In the genomic region with DNA sequence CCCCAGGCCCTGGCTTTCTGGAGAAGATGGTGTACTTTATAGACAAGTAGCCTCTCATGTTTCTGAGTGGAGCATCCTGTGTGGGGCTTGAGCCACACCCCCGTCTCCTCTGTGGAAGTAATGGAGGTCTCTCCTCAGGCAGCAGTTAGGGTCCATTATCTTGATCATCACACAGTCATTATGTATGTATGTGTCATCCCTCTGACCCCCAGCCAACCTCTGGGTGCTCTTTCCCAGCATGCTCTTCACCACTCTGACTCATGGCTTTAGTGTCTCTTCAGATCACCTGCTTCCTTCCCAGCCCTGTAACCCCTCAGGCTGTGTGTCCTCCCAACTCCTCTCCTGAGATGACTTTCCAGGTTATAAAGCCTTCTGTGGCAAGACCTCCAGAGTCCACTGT, we compare ENCODE assay signal across 14 mouse cellular contexts. TPM values are rescaled to one million over a fixed set of nuclear protein-coding genes. Genes with fewer than 3 reads are reported as not detected.
"Had no signal": no experiment of that assay in that cellular context is flagged by ENCODE, and none has a peak within 500 bp of the region (broad histone marks: within the 10 kb centered on the region; RNA-seq: fewer than 3 reads in every experiment).

No protein-coding gene starts in this region.

- H3K9ac ChIP-seq: liver, embryonic 15.5 days; midbrain, embryonic 13.5 days; stomach, embryonic 15.5 days had no signal

- H3K36me3 ChIP-seq: limb, embryonic 10.5 days; liver, embryonic 15.5 days; midbrain, embryonic 13.5 days; stomach, embryonic 15.5 days had no signal

- H3K27me3 ChIP-seq: midbrain, embryonic 13.5 days had no signal

- H3K9me3 ChIP-seq: limb, embryonic 10.5 days; liver, embryonic 15.5 days; midbrain, embryonic 13.5 days; stomach, embryonic 15.5 days had no signal

- H3K4me3 ChIP-seq: left cerebral cortex, adult 2 months; limb, embryonic 10.5 days; liver, embryonic 15.5 days; midbrain, embryonic 13.5 days; myocyte; stomach, embryonic 15.5 days had no signal

- ATAC-seq: lung, postnatal 0 days; midbrain, embryonic 13.5 days had no signal

- H3K4me1 ChIP-seq: liver, embryonic 15.5 days; stomach, embryonic 15.5 days had no signal

- H3K4me2 ChIP-seq: liver, embryonic 11.5 days; liver, embryonic 15.5 days; midbrain, embryonic 13.5 days; stomach, embryonic 15.5 days had no signal

- DNase-seq: lung, adult 2 months; lung, postnatal 36 days; thymus, postnatal 4 days had no signal

- H3K27ac ChIP-seq: left cerebral cortex, adult 2 months; liver, embryonic 15.5 days; midbrain, embryonic 13.5 days; stomach, embryonic 15.5 days had no signal

RNA-seq across cellular contexts. Expression of gene Nkx1-2, which starts 42.2 kb away (rescaled TPM):
- polyA plus RNA-seq: kidney, adult 2 months; large intestine, adult 2 months; limb, embryonic 10.5 days; liver, embryonic 11.5 days; liver, embryonic 15.5 days; lung, adult 2 months; lung, postnatal 0 days; myocyte; thymus, postnatal 0 days had no signal
